Mouse (Mus musculus) ES-E14 (cell line): ENCODE measurements around the gene Vps33b. TPM values are rescaled to one million over a fixed set of nuclear protein-coding genes. Genes with fewer than 3 reads are reported as not detected.

Experiments
- DNase-seq: peaks from one replicate; pipeline ENCODE4 v3.0.0-alpha.2; 2013; ENCODE audit warnings: low read depth, low spot score
- H3K27ac ChIP-seq: 2 replicates; pipeline ENCODE4 v1.5.1; 2012; ENCODE audit warnings: low read depth, mild to moderate bottlenecking, low read length, moderate library complexity, mixed read lengths; ENCODE audit not compliant: poor library complexity, insufficient read depth, severe bottlenecking
- H3K36me3 ChIP-seq: 2 replicates; pipeline ENCODE4 v1.6.1; 2012; ENCODE audit warnings: mild to moderate bottlenecking, low read length, moderate library complexity, mixed read lengths; ENCODE audit not compliant: control insufficient read depth, poor library complexity, insufficient read depth, severe bottlenecking
- H3K4me1 ChIP-seq, 2 experiments: fragments of 150-350 bp in 1 of 2; sonication (generic) in 1 of 2; 2 replicates each; pipeline ENCODE4 v1.6.1; 2012; ENCODE audit warnings: low read length in 2 of 2, mild to moderate bottlenecking in 1 of 2, mixed read lengths in 1 of 2; ENCODE audit not compliant: control insufficient read depth in 2 of 2, insufficient read depth in 2 of 2, poor library complexity in 1 of 2
- H3K4me3 ChIP-seq, 2 experiments: fragments of 150-350 bp in 1 of 2; sonication (generic) in 1 of 2; 2 replicates each; pipeline ENCODE4 v1.5.1; 2012; ENCODE audit warnings: low read length in 2 of 2, low read depth in 1 of 2, mild to moderate bottlenecking in 1 of 2, mixed read lengths in 1 of 2; ENCODE audit not compliant: insufficient read depth in 1 of 2, poor library complexity in 1 of 2, severe bottlenecking in 1 of 2
- H3K9ac ChIP-seq: 2 replicates; pipeline ENCODE4 v1.6.1; 2012; ENCODE audit warnings: low read depth, mild to moderate bottlenecking, low read length, mixed read lengths; ENCODE audit not compliant: poor library complexity, insufficient read depth, severe bottlenecking
- H3K9me3 ChIP-seq: fragments of 150-350 bp; sonication (generic); 2 replicates; pipeline ENCODE4 v1.6.1; 2012; ENCODE audit warnings: low read depth, mild to moderate bottlenecking, low read length; ENCODE audit not compliant: control insufficient read depth, insufficient read depth
- CHD2 ChIP-seq: IDR thresholded peaks from 2 replicates; pipeline ENCODE4 v1.6.1; 2014; ENCODE audit warnings: mild to moderate bottlenecking, low read depth, low read length, inconsistent platforms
- HCFC1 ChIP-seq: IDR thresholded peaks from 2 replicates; pipeline ENCODE4 v1.6.1; 2012; ENCODE audit warnings: low read length, inconsistent platforms, borderline replicate concordance; ENCODE audit not compliant: insufficient read depth
- MAFK ChIP-seq: IDR thresholded peaks from 2 replicates; pipeline ENCODE4 v1.6.1; 2014; ENCODE audit warnings: mild to moderate bottlenecking, low read depth, low read length, inconsistent platforms; ENCODE audit not compliant: insufficient read depth
- ZC3H11A ChIP-seq: IDR thresholded peaks from 2 replicates; pipeline ENCODE4 v1.6.1; 2012; ENCODE audit warnings: low read depth, mild to moderate bottlenecking, inconsistent platforms, low read length, borderline replicate concordance
- ZNF384 ChIP-seq: IDR thresholded peaks from 2 replicates; pipeline ENCODE4 v1.6.1; 2012; ENCODE audit warnings: low read depth, low read length, inconsistent platforms
- in situ Hi-C, 2 experiments: fragments of 600-800 bp; cut with MboI; formaldehyde crosslinking; loops; one replicate each; pipeline ENCODE4 v1.15.1; 2025; ENCODE audit warnings: low sequenced_read_pairs in 2 of 2, inconsistent platforms in 1 of 2; ENCODE audit not compliant: unreplicated experiment in 2 of 2
- total RNA-seq: library from RNA; depleted of rRNA; stranded (reverse); fragments of 300-350 nt; gene quantifications from 2 replicates; pipeline ENCODE4 v1.2.3, GENCODE M21; 2012; rRNA removed

The Vps33b gene
- total RNA-seq, result 21.1 and 30.4 TPM in 2 replicates

- no peaks in the 10 kb centered on the region for H3K9me3 ChIP-seq
- DNase-seq, result peak; percentile 91
- no peak within 1 kb of the TSS for H3K27ac ChIP-seq
- TF ChIP-seq ZC3H11A (no peak), MAFK (no peak), HCFC1 (no peak; the same call in 1 of the 2 replicates), CHD2 (no peak), ZNF384 (no peak)
- H3K4me1 ChIP-seq, result no peaks in the 10 kb centered on the region
- peak within 1 kb of the TSS; percentile 74 to 96 for H3K4me3 ChIP-seq
- in situ Hi-C loops, result no loop called here
- peaks cover 16% of the 10 kb centered on the region for H3K36me3 ChIP-seq
- peak within 1 kb of the TSS; percentile 74 for H3K9ac ChIP-seq
Observed at GRCm38 (mm10) chr7:80268897-80269750, at the start of gene Vps33b. Gene Vps33b, plus strand, starts transcription at chr7:80269649.

- DNase-seq, result no peak
- H3K4me1 ChIP-seq, result peaks cover 4 to 19% of the 10 kb centered on the region in 2 experiments; a peak in 2 of 4 replicates
- no peak overlapping the region for H3K9ac ChIP-seq
- TF ChIP-seq ZNF384 (no peak), HCFC1 (no peak), ZC3H11A (no peak), MAFK (no peak), CHD2 (no peak)
- H3K9me3 ChIP-seq, result no peaks in the 10 kb centered on the region
- peaks cover 75% of the 10 kb centered on the region for H3K36me3 ChIP-seq
- in situ Hi-C loops, result no loop called here
- H3K27ac ChIP-seq, result peak overlapping the region; percentile 75
- H3K4me3 ChIP-seq, result peak overlapping the region in 1 of 2 experiments; percentile 11; a peak in 1 of 4 replicates
Observed at GRCm38 (mm10) chr7:80220237-80220797, 49.1 kb upstream of the Vps33b start.

GRCm38 (mm10) chr7:80221179-80221750 is 48.2 kb upstream of the Vps33b start:
- Histone ChIP-seq H3K4me1 (peaks cover 2 to 15% of the 10 kb centered on the region in 2 experiments; a peak in 2 of 4 replicates), H3K9ac (no peak overlapping the region), H3K9me3 (no peaks in the 10 kb centered on the region), H3K27ac (peak overlapping the region; percentile 75), H3K36me3 (peaks cover 74% of the 10 kb centered on the region), H3K4me3 (no peak overlapping the region)
- TF ChIP-seq MAFK (peak; percentile 85), ZC3H11A (no peak), CHD2 (no peak), ZNF384 (no peak), HCFC1 (no peak)
- DNase-seq, result no peak
- in situ Hi-C loops, result no loop called here

- Histone ChIP-seq H3K27ac (no peak overlapping the region), H3K36me3 (peaks cover 54% of the 10 kb centered on the region), H3K9ac (no peak overlapping the region), H3K4me1 (peaks cover 0 to 8% of the 10 kb centered on the region in 2 experiments; a peak in 3 of 4 replicates), H3K9me3 (no peaks in the 10 kb centered on the region), H3K4me3 (no peak overlapping the region)
- TF ChIP-seq MAFK (no peak), CHD2 (no peak), ZNF384 (no peak), HCFC1 (no peak), ZC3H11A (no peak)
- DNase-seq, result no peak
- in situ Hi-C loops, result no loop called here
Observed at GRCm38 (mm10) chr7:80227065-80227464, 42.4 kb upstream of the Vps33b start.
